Mouse (Mus musculus) liver, postnatal 0 days (tissue): Measurements from ENCODE around the gene Nsun7.

Source experiments
- CTCF ChIP-seq: sonication (generic); IDR thresholded peaks from 2 replicates; pipeline ENCODE4 v1.5.1; 2016; ENCODE audit warnings: antibody characterized with exemption, low read depth
- EP300 ChIP-seq: IDR thresholded peaks from 2 replicates; pipeline ENCODE4 v1.6.1; 2016; ENCODE audit warnings: antibody characterized with exemption, low read depth, mild to moderate bottlenecking

GRCm38 (mm10) chr5:66340356-66341102 lies 80.8 kb downstream of the Nsun7 start:
- no peak for TF ChIP-seq CTCF
- no peak for TF ChIP-seq EP300
